In the genomic region with DNA sequence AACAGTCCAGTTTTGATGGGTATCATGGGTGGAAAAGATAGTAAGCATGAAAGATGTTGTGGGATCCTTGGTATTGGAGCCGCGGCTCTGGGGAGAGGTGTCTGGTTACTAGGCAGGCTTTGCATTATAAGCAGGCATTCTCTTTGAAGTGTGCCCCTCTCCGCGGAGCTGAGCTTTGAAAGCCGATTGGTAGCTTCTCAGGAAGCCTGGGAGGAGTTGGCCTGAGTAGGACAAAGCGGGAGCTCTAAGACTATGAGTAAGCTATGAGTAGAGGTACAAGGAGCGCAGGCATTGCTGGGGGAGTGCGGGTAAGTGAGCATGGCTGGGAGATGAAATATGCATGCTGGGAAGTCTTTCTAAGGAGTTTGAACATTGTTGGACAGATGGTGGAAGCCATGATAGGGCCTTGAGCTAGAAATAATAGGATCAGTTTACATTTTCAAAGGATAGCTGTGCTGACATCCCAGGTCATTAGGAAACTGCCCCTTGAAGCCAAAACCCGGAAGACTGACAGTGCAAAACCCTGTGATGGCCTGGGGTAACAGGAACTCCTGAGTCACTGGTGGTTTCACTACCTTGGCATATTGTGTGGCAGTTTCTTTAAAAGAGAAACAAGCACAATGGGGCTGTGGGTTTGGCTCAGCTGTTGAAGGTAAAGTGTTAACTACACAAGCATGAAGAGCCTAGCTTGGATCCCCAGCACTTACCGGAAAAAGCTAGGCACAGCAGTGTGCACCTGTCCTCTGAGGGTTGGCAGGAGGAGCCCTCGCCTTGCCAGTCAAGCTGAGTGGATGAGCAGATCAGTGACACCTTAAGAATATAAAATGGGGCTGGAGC, we compare ENCODE assay signal across 8 mouse cellular contexts. TPM values are rescaled to one million over a fixed set of nuclear protein-coding genes. Genes with fewer than 3 reads are reported as not detected.
DNase-seq lines count a peak whose midpoint lies in the region; ATAC-seq and TF ChIP-seq lines count a peak whose summit lies in the region.

No protein-coding gene starts in this region.

- peak overlapping the region; percentile 50 for H3K4me2 ChIP-seq in lung, embryonic 14.5 days
- H3K4me2 ChIP-seq in hindbrain, embryonic 14.5 days (replicated peaks) = peak overlapping the region; percentile 73

- 25% methylated on average over 11 of the region's 11 CpGs for WGBS in lung, embryonic 14.5 days
- WGBS in hindbrain, embryonic 14.5 days = 17% methylated on average over 11 of the region's 11 CpGs
- WGBS in midbrain, embryonic 10.5 days = 15% methylated on average over 11 of the region's 11 CpGs

- no peaks in the 10 kb centered on the region for H3K9me3 ChIP-seq in lung, embryonic 14.5 days (ENCODE audit: low read depth, low read length)
- no peaks in the 10 kb centered on the region for H3K9me3 ChIP-seq in hindbrain, embryonic 14.5 days (ENCODE audit: control insufficient read depth, low read length)
- H3K9me3 ChIP-seq in midbrain, embryonic 10.5 days (replicated peaks) = no peaks in the 10 kb centered on the region

- H3K4me3 ChIP-seq in lung, embryonic 14.5 days (ENCODE audit: low read depth, low read length) = peak overlapping the region; percentile 14
- peak overlapping the region; percentile 9; the same call in 1 of the 2 replicates for H3K4me3 ChIP-seq in hindbrain, embryonic 14.5 days (replicated peaks; ENCODE audit: low read length)
- H3K4me3 ChIP-seq in midbrain, embryonic 10.5 days = peak overlapping the region; percentile 71

- no peaks in the 10 kb centered on the region for H3K4me1 ChIP-seq in lung, embryonic 14.5 days (ENCODE audit: insufficient read depth)
- H3K4me1 ChIP-seq in hindbrain, embryonic 14.5 days (replicated peaks; ENCODE audit: control insufficient read depth, insufficient read depth, low read length) = peaks cover 19% of the 10 kb centered on the region
- peaks cover 27% of the 10 kb centered on the region for H3K4me1 ChIP-seq in midbrain, embryonic 10.5 days

- no peaks in the 10 kb centered on the region for H3K27me3 ChIP-seq in lung, embryonic 14.5 days (ENCODE audit: insufficient read depth, low read length)
- no peaks in the 10 kb centered on the region for H3K27me3 ChIP-seq in hindbrain, embryonic 14.5 days (ENCODE audit: control insufficient read depth, insufficient read depth, low read length)
- H3K27me3 ChIP-seq in midbrain, embryonic 10.5 days (ENCODE audit: low read depth, poor library complexity, severe bottlenecking) = no peaks in the 10 kb centered on the region

- H3K27ac ChIP-seq in lung, embryonic 14.5 days (ENCODE audit: low read depth) = no peak overlapping the region
- H3K27ac ChIP-seq in hindbrain, embryonic 14.5 days = peak overlapping the region; percentile 54; the same call in 1 of the 2 replicates
- peak overlapping the region; percentile 96 for H3K27ac ChIP-seq in midbrain, embryonic 10.5 days (replicated peaks)

- intact Hi-C loops in left cerebral cortex, postnatal 36 days (cut with DNase I) = loop anchor here (5.0 kb wide), 1 partner anchor 156 kb away; no protein-coding TSS in a partner anchor

- ATAC-seq in lung, embryonic 14.5 days (ENCODE audit: insufficient read depth) = peak; percentile 28
- ATAC-seq in common myeloid progenitor, adult 5-6 weeks (replicated peaks; ENCODE audit: low read depth, poor library complexity, severe bottlenecking) = peak; percentile 54
- ATAC-seq in hindbrain, embryonic 14.5 days (ENCODE audit: low FRiP score) = peak; percentile 49; the same call in 1 of the 2 replicates

- peak; percentile 69 for DNase-seq in lung, embryonic 14.5 days
- no peak for DNase-seq in lung, postnatal 14 days
- DNase-seq in hindbrain, embryonic 14.5 days (ENCODE audit: low spot score) = peak; percentile 69
- DNase-seq in midbrain, embryonic 10.5 days (ENCODE audit: low spot score) = peak; percentile 87
- peak; percentile 51 for DNase-seq in thymus, postnatal 25 days
- no peak for DNase-seq in ovary, postnatal 14 days (ENCODE audit: low spot score)
- DNase-seq in left cerebral cortex, postnatal 36 days (ENCODE audit: low spot score in 2 of 2) = no peak

- H3K36me3 ChIP-seq in lung, embryonic 14.5 days (ENCODE audit: insufficient read depth) = peaks cover 11% of the 10 kb centered on the region; the same call in 1 of the 2 replicates
- peaks cover 15% of the 10 kb centered on the region; the same call in 1 of the 2 replicates for H3K36me3 ChIP-seq in hindbrain, embryonic 14.5 days (replicated peaks; ENCODE audit: control insufficient read depth, insufficient read depth)
- peaks cover 13% of the 10 kb centered on the region for H3K36me3 ChIP-seq in midbrain, embryonic 10.5 days

- H3K9ac ChIP-seq in lung, embryonic 14.5 days = no peak overlapping the region
- peak overlapping the region; percentile 34 for H3K9ac ChIP-seq in hindbrain, embryonic 14.5 days

- TF ChIP-seq CTCF in lung, embryonic 14.5 days (IDR thresholded peaks at IDR 0.05; ENCODE audit: low read depth) = no peak

RNA-seq across cellular contexts. Expression of gene Zfand4, which starts 2.5 kb away (rescaled TPM):
- polyA plus RNA-seq in lung, embryonic 14.5 days (2014; fragmentation: Nextera tagmentation; extraction: Ambion mirVana) = 6.9 and 7.4 TPM in 2 replicates
- 18.5 and 25.0 TPM in 2 replicates for total RNA-seq in common myeloid progenitor, adult 5-6 weeks (2017)
- 6.7 and 7.4 TPM in 2 replicates for polyA plus RNA-seq in hindbrain, embryonic 14.5 days (2014; fragmentation: Nextera tagmentation; extraction: Ambion mirVana)
- 9.2 and 10.6 TPM in 2 replicates for polyA plus RNA-seq in midbrain, embryonic 10.5 days (2016; fragmentation: Nextera tagmentation; extraction: Ambion mirVana)
- total RNA-seq in left cerebral cortex, postnatal 36 days (2021) = 10 to 100 TPM in 1 of 2 experiments, 1 to 10 TPM in 1; 8.3 to 10.8 TPM

RNA-seq across cellular contexts. Expression of gene Washc2, which starts 58.7 kb away (rescaled TPM):
- 41.4 and 42.4 TPM in 2 replicates for polyA plus RNA-seq in lung, embryonic 14.5 days (2014; fragmentation: Nextera tagmentation; extraction: Ambion mirVana)
- 41.5 and 61.2 TPM in 2 replicates for total RNA-seq in common myeloid progenitor, adult 5-6 weeks (2017)
- polyA plus RNA-seq in hindbrain, embryonic 14.5 days (2014; fragmentation: Nextera tagmentation; extraction: Ambion mirVana) = 61.9 and 63.8 TPM in 2 replicates
- 50.6 and 60.9 TPM in 2 replicates for polyA plus RNA-seq in midbrain, embryonic 10.5 days (2016; fragmentation: Nextera tagmentation; extraction: Ambion mirVana)
- 100 to 1,000 TPM in 1 of 2 experiments, 10 to 100 TPM in 1; 92.1 to 106 TPM for total RNA-seq in left cerebral cortex, postnatal 36 days (2021)

Comparison
In these comparisons a context has a peak if more than half of its experiments do, and no peak if none do; other contexts are left out.
1. DNase-seq: peak in lung, embryonic 14.5 days (single experiment), hindbrain, embryonic 14.5 days (single experiment), midbrain, embryonic 10.5 days (single experiment) and thymus, postnatal 25 days (single experiment); none in lung, postnatal 14 days (single experiment), ovary, postnatal 14 days (single experiment) and left cerebral cortex, postnatal 36 days (0 of 2).
2. H3K4me3 ChIP-seq: peak in every context shown above with its lines; median percentile 71 in midbrain, embryonic 10.5 days; 14 in lung, embryonic 14.5 days; 9 in hindbrain, embryonic 14.5 days.
3. Peak in every context shown above with its lines, with median percentiles within 50 percentile points of each other: ATAC-seq.